Mouse (Mus musculus) gastrocnemius, postnatal 10 days (tissue): Measurements from ENCODE around the gene Hal. TPM values are rescaled to one million over a fixed set of nuclear protein-coding genes. Genes with fewer than 3 reads are reported as not detected.

Experiments
- DNase-seq: peaks from one replicate; pipeline ENCODE4 v3.0.0; 2021; ENCODE audit warnings: mixed read lengths
- total RNA-seq, 2 experiments: library from RNA; stranded (reverse); gene quantifications; 2 replicates each; pipeline ENCODE4 v1.2.3; 2021

Hal gene
- total RNA-seq, 2 experiments from 2014 or later = 0.09 to 0.56 TPM

- no peak for DNase-seq
These were observed 79.4 kb downstream of the Hal start for GRCm38 (mm10) chr10:93567841-93568566.

GRCm38 (mm10) chr10:93568671-93569070, 80.1 kb downstream of the Hal start:
- no peak for DNase-seq

Other genes starting within 250 kb of the Hal start
- gene Elk3, start 177.6 kb upstream of the Hal start, total RNA-seq = 10 to 100 TPM; 41.9 to 46.7 TPM
- 10 to 100 TPM; 38.5 to 46.5 TPM for gene Lta4h, start 35.4 kb upstream of the Hal start, total RNA-seq
- under 1 TPM in 1 of 2 experiments, not detected in 1; 0.18 TPM for gene Amdhd1, start 51.3 kb downstream of the Hal start, total RNA-seq
- under 1 TPM; 0.07 to 0.09 TPM for gene Ccdc38, start 51.9 kb downstream of the Hal start, total RNA-seq
- 10 to 100 TPM; 14.3 to 14.9 TPM for gene Snrpf, start 100.9 kb downstream of the Hal start, total RNA-seq
- gene Ntn4, start 151.9 kb downstream of the Hal start, total RNA-seq = 10 to 100 TPM; 10.3 to 12.3 TPM